Mouse (Mus musculus) erythroid progenitor cell, adult 5-6 weeks (primary cell): ENCODE data around the gene Znrd1. TPM values are rescaled to one million over a fixed set of nuclear protein-coding genes. Genes with fewer than 3 reads are reported as not detected.

ENCODE experiments used
- ATAC-seq: replicated peaks from 2 replicates; pipeline ENCODE4 v1.8.0; 2016; ENCODE audit warnings: moderate number of reproducible peaks, mild to moderate bottlenecking, moderate TSS enrichment, inconsistent platforms; ENCODE audit not compliant: poor library complexity, low FRiP score, severe bottlenecking
- total RNA-seq, 2 experiments: library from RNA; stranded (forward) in 1 of 2; stranded (reverse) in 1 of 2; fragments of 150-400 nt in 1 of 2; fragments of 186-747, 209-891 nt in 1 of 2; gene quantifications; 2 replicates each; pipeline versions ENCODE4 v1.2.3 to v1.2.4; 2015 to 2017; ENCODE audit warnings: low replicate concordance in 2 of 2

Znrd1 gene
- total RNA-seq, 2 experiments from 2014 or later = 6.7 TPM; not detected in 1

GRCm38 (mm10) chr17:36930233-36930632 lies 28.1 kb downstream of the Znrd1 start:
- no peak for ATAC-seq

- no peak for ATAC-seq
Measured at GRCm38 (mm10) chr17:36929236-36929932, 29.0 kb downstream of the Znrd1 start.

GRCm38 (mm10) chr17:36927496-36928120 lies 30.8 kb downstream of the Znrd1 start:
- no peak for ATAC-seq

- ATAC-seq = no peak
Measured at GRCm38 (mm10) chr17:36923491-36923890, 34.9 kb downstream of the Znrd1 start.

GRCm38 (mm10) chr17:36922715-36923114 lies 35.6 kb downstream of the Znrd1 start:
- ATAC-seq = no peak

- 0 out of 2 replicates have a peak, but pooled peaks have one; percentile 28 for ATAC-seq
Measured at GRCm38 (mm10) chr17:36920239-36920638, 38.1 kb downstream of the Znrd1 start.

- ATAC-seq = peak; percentile 55
Measured at GRCm38 (mm10) chr17:36915076-36915475, 43.3 kb downstream of the Znrd1 start.

GRCm38 (mm10) chr17:36914108-36914507 lies 44.3 kb downstream of the Znrd1 start:
- peak; percentile 70 for ATAC-seq

GRCm38 (mm10) chr17:36912031-36912430 lies 46.3 kb downstream of the Znrd1 start:
- ATAC-seq = no peak

GRCm38 (mm10) chr17:36909802-36910201 lies 48.6 kb downstream of the Znrd1 start:
- ATAC-seq = no peak

GRCm38 (mm10) chr17:36908235-36908634 lies 50.1 kb downstream of the Znrd1 start:
- ATAC-seq = no peak

Other genes starting within 250 kb of the Znrd1 start
- gene H2-M10.5, start 185.6 kb downstream of the Znrd1 start, total RNA-seq (2015; ENCODE audit: low replicate concordance) = not detected in 2 replicates
- not detected in 2 replicates for gene H2-M10.5, start 185.6 kb downstream of the Znrd1 start, total RNA-seq (2017; ENCODE audit: low replicate concordance)
- not detected in 2 replicates for gene H2-M10.6, start 146.4 kb downstream of the Znrd1 start, total RNA-seq (2015; ENCODE audit: low replicate concordance)
- gene H2-M10.6, start 146.4 kb downstream of the Znrd1 start, total RNA-seq (2017; ENCODE audit: low replicate concordance) = not detected in 2 replicates
- gene Trim26, start 121.4 kb downstream of the Znrd1 start, total RNA-seq (2015; ENCODE audit: low replicate concordance) = 41.8 and 46.5 TPM in 2 replicates
- gene Trim26, start 121.4 kb downstream of the Znrd1 start, total RNA-seq (2017; ENCODE audit: low replicate concordance) = 13.9 and 15.8 TPM in 2 replicates
- 2.2 TPM in 1 of 2 replicates, not detected in the other for gene Trim15, start 91.3 kb downstream of the Znrd1 start, total RNA-seq (2015; ENCODE audit: low replicate concordance)
- gene Trim15, start 91.3 kb downstream of the Znrd1 start, total RNA-seq (2017; ENCODE audit: low replicate concordance) = 0.51 and 1.4 TPM in 2 replicates
- 270 and 287 TPM in 2 replicates for gene Trim10, start 89.0 kb downstream of the Znrd1 start, total RNA-seq (2015; ENCODE audit: low replicate concordance)
- 428 and 543 TPM in 2 replicates for gene Trim10, start 89.0 kb downstream of the Znrd1 start, total RNA-seq (2017; ENCODE audit: low replicate concordance)
- not detected in 2 replicates for gene Trim40, start 68.4 kb downstream of the Znrd1 start, total RNA-seq (2015; ENCODE audit: low replicate concordance)
- gene Trim40, start 68.4 kb downstream of the Znrd1 start, total RNA-seq (2017; ENCODE audit: low replicate concordance) = 1.8 TPM in 1 of 2 replicates, not detected in the other
- gene Trim31, start 60.4 kb downstream of the Znrd1 start, total RNA-seq (2015; ENCODE audit: low replicate concordance) = not detected in 2 replicates
- gene Trim31, start 60.4 kb downstream of the Znrd1 start, total RNA-seq (2017; ENCODE audit: low replicate concordance) = not detected in 2 replicates
- gene Rnf39, start 15.6 kb downstream of the Znrd1 start, total RNA-seq (2015; ENCODE audit: low replicate concordance) = not detected in 2 replicates
- gene Rnf39, start 15.6 kb downstream of the Znrd1 start, total RNA-seq (2017; ENCODE audit: low replicate concordance) = not detected in 2 replicates
- gene Ppp1r11, start 6.8 kb downstream of the Znrd1 start, total RNA-seq (2015; ENCODE audit: low replicate concordance) = 8.6 and 24.3 TPM in 2 replicates
- 2.2 and 10.8 TPM in 2 replicates for gene Ppp1r11, start 6.8 kb downstream of the Znrd1 start, total RNA-seq (2017; ENCODE audit: low replicate concordance)
- gene Znrd1as, start within 50 bp of the Znrd1 start, total RNA-seq (2015; ENCODE audit: low replicate concordance) = 9.6 TPM in 1 of 2 replicates, not detected in the other
- 9.8 TPM in 1 of 2 replicates, not detected in the other for gene Znrd1as, start within 50 bp of the Znrd1 start, total RNA-seq (2017; ENCODE audit: low replicate concordance)
- not detected in 2 replicates for gene 2410137M14Rik, start 22.7 kb upstream of the Znrd1 start, total RNA-seq (2015; ENCODE audit: low replicate concordance)
- not detected in 2 replicates for gene 2410137M14Rik, start 22.7 kb upstream of the Znrd1 start, total RNA-seq (2017; ENCODE audit: low replicate concordance)
- gene H2-M5, start 31.0 kb upstream of the Znrd1 start, total RNA-seq (2015; ENCODE audit: low replicate concordance) = not detected in 2 replicates
- gene H2-M5, start 31.0 kb upstream of the Znrd1 start, total RNA-seq (2017; ENCODE audit: low replicate concordance) = not detected in 2 replicates
- gene Zfp57, start 42.6 kb upstream of the Znrd1 start, total RNA-seq (2015; ENCODE audit: low replicate concordance) = not detected in 2 replicates
- gene Zfp57, start 42.6 kb upstream of the Znrd1 start, total RNA-seq (2017; ENCODE audit: low replicate concordance) = not detected in 2 replicates
- not detected in 2 replicates for gene Mog, start 64.8 kb upstream of the Znrd1 start, total RNA-seq (2015; ENCODE audit: low replicate concordance)
- gene Mog, start 64.8 kb upstream of the Znrd1 start, total RNA-seq (2017; ENCODE audit: low replicate concordance) = not detected in 2 replicates
- 3.8 and 11.5 TPM in 2 replicates for gene Gabbr1, start 87.4 kb upstream of the Znrd1 start, total RNA-seq (2015; ENCODE audit: low replicate concordance)
- gene Gabbr1, start 87.4 kb upstream of the Znrd1 start, total RNA-seq (2017; ENCODE audit: low replicate concordance) = 0.51 and 1.5 TPM in 2 replicates
- gene Olfr90, start 129.9 kb upstream of the Znrd1 start, total RNA-seq (2015; ENCODE audit: low replicate concordance) = not detected in 2 replicates
- not detected in 2 replicates for gene Olfr90, start 129.9 kb upstream of the Znrd1 start, total RNA-seq (2017; ENCODE audit: low replicate concordance)
- gene Olfr91, start 139.7 kb upstream of the Znrd1 start, total RNA-seq (2015; ENCODE audit: low replicate concordance) = not detected in 2 replicates
- gene Olfr91, start 139.7 kb upstream of the Znrd1 start, total RNA-seq (2017; ENCODE audit: low replicate concordance) = not detected in 2 replicates
- gene Olfr92, start 161.5 kb upstream of the Znrd1 start, total RNA-seq (2015; ENCODE audit: low replicate concordance) = not detected in 2 replicates
- not detected in 2 replicates for gene Olfr92, start 161.5 kb upstream of the Znrd1 start, total RNA-seq (2017; ENCODE audit: low replicate concordance)
- not detected in 2 replicates for gene Olfr93, start 202.9 kb upstream of the Znrd1 start, total RNA-seq (2015; ENCODE audit: low replicate concordance)
- not detected in 2 replicates for gene Olfr93, start 202.9 kb upstream of the Znrd1 start, total RNA-seq (2017; ENCODE audit: low replicate concordance)
- 4.0 TPM in 1 of 2 replicates, not detected in the other for gene Ubd, start 235.3 kb upstream of the Znrd1 start, total RNA-seq (2015; ENCODE audit: low replicate concordance)
- 4.5 and 8.9 TPM in 2 replicates for gene Ubd, start 235.3 kb upstream of the Znrd1 start, total RNA-seq (2017; ENCODE audit: low replicate concordance)
- gene Olfr94, start 242.4 kb upstream of the Znrd1 start, total RNA-seq (2015; ENCODE audit: low replicate concordance) = not detected in 2 replicates
- not detected in 2 replicates for gene Olfr94, start 242.4 kb upstream of the Znrd1 start, total RNA-seq (2017; ENCODE audit: low replicate concordance)